Mouse (Mus musculus) heart, embryonic 14.5 days (tissue): Measurements from ENCODE around the gene Mgat5. TPM values are rescaled to one million over a fixed set of nuclear protein-coding genes. Genes with fewer than 3 reads are reported as not detected.

Experiments used
- ATAC-seq: fragments of 200-750 bp; cut with Nextera tagmentation; 2 replicates; pipeline ENCODE4 v1.8.0; 2017; ENCODE audit warnings: low read depth, moderate TSS enrichment; ENCODE audit not compliant: insufficient number of reproducible peaks, insufficient read depth, low FRiP score
- H3K27ac ChIP-seq, 2 experiments: fragments of 200-500 bp in 1 of 2; fragments of 300-500 bp in 1 of 2; sonication (generic) in 1 of 2; replicated peaks in 1 of 2; 2 replicates each; pipeline ENCODE4 v1.5.1; 2012 to 2014; ENCODE audit warnings: low read depth in 2 of 2, low read length in 2 of 2, control low read depth in 1 of 2, mild to moderate bottlenecking in 1 of 2, mixed read lengths in 1 of 2; ENCODE audit not compliant: control insufficient read depth in 1 of 2, insufficient read depth in 1 of 2
- H3K27me3 ChIP-seq: fragments of 300-500 bp; sonication (generic); 2 replicates; pipeline ENCODE4 v1.6.1; 2014; ENCODE audit warnings: mild to moderate bottlenecking, low read length, control low read depth; ENCODE audit not compliant: control insufficient read depth, insufficient read depth
- H3K36me3 ChIP-seq: fragments of 300-500 bp; sonication (generic); 2 replicates; pipeline ENCODE4 v1.6.1; 2014; ENCODE audit warnings: mild to moderate bottlenecking, control low read depth, low read length, mixed read lengths; ENCODE audit not compliant: control insufficient read depth, insufficient read depth
- H3K4me1 ChIP-seq, 2 experiments: fragments of 200-500 bp in 1 of 2; fragments of 300-500 bp in 1 of 2; sonication (generic) in 1 of 2; 2 replicates each; pipeline ENCODE4 v1.6.1; 2012 to 2014; ENCODE audit warnings: low read length in 2 of 2, control low read depth in 1 of 2, mixed read lengths in 1 of 2; ENCODE audit not compliant: control insufficient read depth in 2 of 2, insufficient read depth in 2 of 2
- H3K4me2 ChIP-seq: fragments of 300-500 bp; sonication (generic); 2 replicates; pipeline ENCODE4 v1.6.1; 2014; ENCODE audit warnings: mild to moderate bottlenecking, low read length
- H3K4me3 ChIP-seq, 2 experiments: fragments of 200-500 bp in 1 of 2; fragments of 300-500 bp in 1 of 2; sonication (generic) in 1 of 2; 2 replicates each; pipeline ENCODE4 v1.5.1; 2012 to 2014; ENCODE audit warnings: low read length in 2 of 2, mild to moderate bottlenecking in 2 of 2, control low read depth in 1 of 2, low read depth in 1 of 2, moderate library complexity in 1 of 2; ENCODE audit not compliant: control insufficient read depth in 1 of 2, insufficient read depth in 1 of 2
- H3K9ac ChIP-seq: fragments of 300-500 bp; sonication (generic); 2 replicates; pipeline ENCODE4 v1.6.1; 2014; ENCODE audit warnings: mild to moderate bottlenecking, low read length
- H3K9me3 ChIP-seq: fragments of 300-500 bp; sonication (generic); 2 replicates; pipeline ENCODE4 v1.6.1; 2016; ENCODE audit warnings: low read length, control low read depth; ENCODE audit not compliant: control insufficient read depth
- WGBS: fragments of 180-500 bp; shearing (Covaris S2); extraction: QIAGEN DNeasy Blood & Tissue Kit; methylation state at CpG from one replicate; pipeline ENCODE4 v1.1.7; 2014; 5-methylcytosine and 5-hydroxymethylcytosine counted together
- polyA plus RNA-seq: library from polyadenylated mRNA; unstranded; fragments of >200 nt; fragmentation: Nextera tagmentation; extraction: Ambion mirVana; gene quantifications from 2 replicates; pipeline ENCODE4 v1.2.1, GENCODE M21; 2014

Gene Mgat5
- polyA plus RNA-seq, 1 experiment from 2014 or later = 6.0 TPM

DNA sequence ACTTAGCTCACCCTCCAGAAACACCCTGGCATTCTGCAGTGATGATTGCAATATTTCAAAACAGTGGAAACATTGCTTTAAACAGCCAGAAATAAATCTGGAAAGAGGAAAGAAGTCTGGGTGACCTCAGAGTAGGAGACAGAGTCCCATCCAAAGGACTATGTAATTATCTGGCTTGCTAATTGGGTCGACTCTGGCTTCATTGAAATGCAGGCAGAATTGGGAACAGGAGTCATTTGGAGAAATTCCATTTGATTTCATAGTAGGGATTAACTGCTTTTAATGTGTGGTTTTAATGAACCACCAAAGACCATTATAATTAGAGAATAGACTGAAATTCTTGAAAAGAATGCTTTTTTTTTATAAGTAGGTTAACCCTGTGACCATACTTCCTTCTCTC lies 212.2 kb downstream of the Mgat5 start:
- Histone ChIP-seq H3K27ac (no peak overlapping the region), H3K36me3 (peaks cover 36% of the 10 kb centered on the region), H3K27me3 (no peaks in the 10 kb centered on the region), H3K4me2 (no peak overlapping the region), H3K4me1 (peaks cover 10 to 21% of the 10 kb centered on the region in 2 experiments), H3K4me3 (no peak overlapping the region), H3K9me3 (no peaks in the 10 kb centered on the region), H3K9ac (no peak overlapping the region)
- WGBS = 78% methylated on average over 1 of the region's 1 CpGs
- ATAC-seq = no peak

DNA sequence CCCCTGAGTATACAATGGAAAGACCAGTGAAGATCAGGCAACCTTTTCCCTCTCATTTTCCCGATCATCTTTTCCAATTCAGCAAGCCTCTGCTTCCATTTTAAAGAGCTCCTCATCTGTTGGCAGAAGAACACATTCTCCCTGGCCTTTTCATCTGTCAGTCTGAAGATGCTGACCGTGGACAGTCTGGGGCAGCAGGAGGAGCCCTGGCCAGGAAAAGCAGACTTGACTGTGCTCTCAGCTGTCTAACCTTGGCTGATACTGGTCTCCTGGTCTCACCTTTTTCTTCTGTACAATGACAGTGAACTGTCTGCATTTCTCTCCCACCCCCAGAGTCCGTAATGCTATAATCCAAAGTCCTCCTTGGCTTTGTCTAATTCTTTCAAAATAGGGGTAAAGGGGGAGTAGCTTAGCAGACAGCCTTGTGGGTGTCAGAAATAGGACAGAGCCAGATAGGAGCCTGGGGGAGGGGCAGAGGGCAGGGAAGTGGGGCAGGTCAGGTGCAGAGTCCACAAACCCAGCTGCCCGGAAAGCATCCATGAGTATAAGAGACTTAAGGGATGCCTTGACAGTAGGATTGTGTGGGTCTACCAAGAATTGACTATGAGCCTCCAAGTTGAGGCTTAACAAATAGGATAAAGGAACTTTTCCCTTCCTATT lies 214.2 kb downstream of the Mgat5 start:
- H3K4me2 ChIP-seq = no peak overlapping the region
- H3K27me3 ChIP-seq = no peaks in the 10 kb centered on the region
- no peak overlapping the region for H3K9ac ChIP-seq
- ATAC-seq = no peak
- no peaks in the 10 kb centered on the region for H3K9me3 ChIP-seq
- peaks cover 10 to 21% of the 10 kb centered on the region in 2 experiments for H3K4me1 ChIP-seq
- no peak overlapping the region for H3K4me3 ChIP-seq
- H3K36me3 ChIP-seq = peaks cover 15% of the 10 kb centered on the region; the same call in 1 of the 2 replicates
- 0 out of 4 replicates have a peak overlapping the region, but pooled peaks of 1 of the 2 experiments have one; percentile 10 for H3K27ac ChIP-seq
- WGBS = 67% methylated on average over 4 of the region's 4 CpGs

DNA sequence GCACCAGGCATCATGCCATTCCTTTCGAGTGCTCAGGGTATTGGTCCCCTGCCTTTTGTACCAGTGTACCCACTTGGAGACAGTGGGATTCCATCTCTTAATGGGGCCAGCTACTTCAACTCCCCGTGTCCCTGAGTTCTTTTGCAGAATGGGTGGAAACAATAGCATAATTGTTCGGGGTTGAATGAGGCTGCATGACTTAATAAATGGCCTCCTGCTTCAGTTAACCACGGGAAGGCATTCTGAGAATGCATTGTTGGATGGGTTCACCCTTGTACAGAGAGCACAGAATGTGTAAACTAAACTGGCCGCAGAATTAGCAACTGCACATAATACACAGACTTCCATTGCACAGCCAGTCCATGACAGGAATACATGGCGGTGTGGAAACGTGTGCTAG lies 214.8 kb downstream of the Mgat5 start:
- Histone ChIP-seq H3K9ac (no peak overlapping the region), H3K9me3 (no peaks in the 10 kb centered on the region), H3K4me3 (no peak overlapping the region), H3K27me3 (no peaks in the 10 kb centered on the region), H3K27ac (0 out of 4 replicates have a peak overlapping the region, but pooled peaks of 1 of the 2 experiments have one; percentile 12), H3K4me1 (peaks cover 12 to 21% of the 10 kb centered on the region in 2 experiments), H3K4me2 (no peak overlapping the region), H3K36me3 (peaks cover 11% of the 10 kb centered on the region; the same call in 1 of the 2 replicates)
- ATAC-seq = no peak
- 72% methylated on average over 7 of the region's 7 CpGs for WGBS

DNA sequence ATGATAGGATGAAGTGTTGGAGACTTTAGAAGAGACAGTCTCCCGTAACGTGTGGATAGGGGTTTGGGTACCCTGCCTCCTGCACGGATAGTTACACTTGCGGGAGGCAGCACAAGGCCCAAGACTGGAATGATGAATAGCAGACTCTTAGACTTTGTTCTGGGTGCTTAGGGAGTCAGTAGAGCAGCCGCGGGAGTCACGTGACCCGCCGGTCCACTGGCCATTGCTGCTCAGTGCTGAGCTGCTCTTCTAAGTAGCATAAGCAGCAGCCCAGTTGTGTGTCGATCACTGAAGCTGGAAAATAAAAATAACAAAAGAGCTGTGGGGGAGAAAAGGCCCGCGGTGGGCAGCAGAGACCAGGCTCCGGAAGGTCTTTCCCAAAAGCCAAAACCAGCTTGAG lies 215.6 kb downstream of the Mgat5 start:
- H3K27ac ChIP-seq = no peak overlapping the region
- no peak for ATAC-seq
- H3K9ac ChIP-seq = no peak overlapping the region
- no peak overlapping the region for H3K4me2 ChIP-seq
- 58% methylated on average over 13 of the region's 13 CpGs for WGBS
- no peaks in the 10 kb centered on the region for H3K27me3 ChIP-seq
- no peak overlapping the region for H3K4me3 ChIP-seq
- peaks cover 12 to 21% of the 10 kb centered on the region in 2 experiments for H3K4me1 ChIP-seq
- no peaks in the 10 kb centered on the region for H3K9me3 ChIP-seq
- H3K36me3 ChIP-seq = peaks cover 8% of the 10 kb centered on the region; the same call in 1 of the 2 replicates

DNA sequence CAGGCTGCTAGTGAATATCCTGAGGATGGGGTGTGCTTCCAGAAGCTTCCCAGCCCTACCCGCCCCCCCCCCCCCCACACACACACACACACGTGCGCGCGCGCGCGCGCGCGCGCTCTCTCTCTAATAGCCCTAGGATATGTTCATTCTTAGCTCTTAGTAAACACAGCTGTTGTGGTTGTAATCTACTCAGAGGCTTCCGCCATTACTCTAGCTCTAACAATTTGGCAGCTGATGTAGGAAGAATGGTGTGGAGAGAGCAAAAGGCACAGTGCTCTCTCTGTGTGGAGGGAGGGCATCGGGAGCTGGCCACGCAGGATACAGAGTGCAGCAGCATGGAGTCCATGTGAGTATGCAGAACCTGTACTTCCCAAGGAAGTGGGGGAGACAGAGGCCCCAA lies 216.0 kb downstream of the Mgat5 start:
- Histone ChIP-seq H3K4me3 (no peak overlapping the region), H3K4me1 (peaks cover 10 to 21% of the 10 kb centered on the region in 2 experiments), H3K9ac (no peak overlapping the region), H3K36me3 (peaks cover 8% of the 10 kb centered on the region; the same call in 1 of the 2 replicates), H3K27me3 (no peaks in the 10 kb centered on the region), H3K9me3 (no peaks in the 10 kb centered on the region), H3K4me2 (no peak overlapping the region), H3K27ac (no peak overlapping the region)
- ATAC-seq = no peak
- 72% methylated on average over 14 of the region's 15 CpGs for whole genome bisulfite sequencing

DNA sequence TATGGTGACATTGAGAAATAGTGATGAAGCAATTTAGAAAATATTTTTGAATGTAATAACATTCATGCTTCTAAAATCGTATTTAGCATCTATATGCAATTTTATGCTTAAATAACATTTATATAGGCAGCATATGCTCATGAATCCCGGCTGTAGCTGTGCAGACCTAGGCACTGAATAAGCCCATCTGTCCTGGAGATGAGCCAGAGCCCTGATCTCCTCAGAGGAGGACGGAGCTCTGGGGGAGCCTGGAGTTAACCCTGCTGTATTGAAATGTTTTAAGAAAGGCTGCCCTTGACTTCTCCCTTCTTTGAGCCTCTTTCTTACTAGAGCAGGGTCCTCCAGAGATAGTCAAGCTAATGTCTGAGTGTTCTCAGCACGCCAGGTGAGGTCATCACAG lies 217.8 kb downstream of the Mgat5 start:
- Histone ChIP-seq H3K4me2 (no peak overlapping the region), H3K4me1 (peaks cover 9 to 14% of the 10 kb centered on the region in 2 experiments; a peak in 3 of 4 replicates), H3K9ac (no peak overlapping the region), H3K27ac (no peak overlapping the region), H3K36me3 (0 out of 2 replicates have a peak, but pooled peaks cover 4% of the 10 kb centered on the region), H3K4me3 (no peak overlapping the region), H3K9me3 (no peaks in the 10 kb centered on the region), H3K27me3 (no peaks in the 10 kb centered on the region)
- no peak for ATAC-seq
- 78% methylated on average over 4 of the region's 4 CpGs for WGBS

DNA sequence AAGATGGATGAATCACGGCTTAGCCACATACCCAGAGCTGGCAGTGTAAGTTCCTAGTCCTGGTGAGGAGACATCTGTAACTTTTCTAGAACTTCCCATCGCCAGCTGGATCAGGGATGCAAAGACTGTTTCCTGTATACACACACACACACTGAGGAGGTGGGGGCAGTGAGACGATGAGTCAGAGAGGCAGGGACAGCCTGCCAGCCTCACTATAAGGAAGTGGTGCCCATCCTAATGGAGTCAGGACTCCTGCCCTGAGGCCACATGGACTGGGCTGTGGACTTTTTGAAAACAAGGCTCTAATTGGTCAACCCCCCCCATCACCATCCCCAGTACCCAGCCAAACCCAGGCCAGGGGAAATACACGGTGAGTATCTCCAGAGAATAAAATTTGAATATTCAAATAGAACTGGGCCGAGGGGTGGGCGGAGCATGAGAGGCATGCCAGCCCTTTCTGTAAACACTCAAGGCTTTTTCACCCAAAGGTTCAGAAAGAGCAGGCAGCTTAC lies 220.3 kb downstream of the Mgat5 start:
- no peaks in the 10 kb centered on the region for H3K9me3 ChIP-seq
- H3K27ac ChIP-seq = no peak overlapping the region
- 56% methylated on average over 6 of the region's 6 CpGs for WGBS
- ATAC-seq = peak; percentile 35; the same call in 1 of the 2 replicates
- H3K36me3 ChIP-seq = no peaks in the 10 kb centered on the region
- H3K4me3 ChIP-seq = no peak overlapping the region
- no peak overlapping the region for H3K4me2 ChIP-seq
- no peaks in the 10 kb centered on the region for H3K27me3 ChIP-seq
- peaks cover 0 to 5% of the 10 kb centered on the region in 2 experiments; a peak in 2 of 4 replicates for H3K4me1 ChIP-seq
- H3K9ac ChIP-seq = no peak overlapping the region
